Mouse (Mus musculus) G1E (cell line): ENCODE measurements around the gene Atp5e.

ENCODE experiments used
- CTCF ChIP-seq: IDR thresholded peaks from 2 replicates; pipeline ENCODE4 v1.5.1; 2012; ENCODE audit warnings: low read depth, low read length, inconsistent platforms, mixed read lengths
- GATA1 ChIP-seq: IDR thresholded peaks from 2 replicates; pipeline ENCODE4 v1.6.1; 2012; ENCODE audit warnings: borderline replicate concordance, low read length, inconsistent platforms, mixed read lengths
- GATA2 ChIP-seq: IDR thresholded peaks from 2 replicates; pipeline ENCODE4 v1.6.1; 2012; ENCODE audit warnings: low read depth, low read length, inconsistent platforms, borderline replicate concordance
- POLR2AphosphoS5 ChIP-seq: IDR thresholded peaks from 2 replicates; pipeline ENCODE4 v1.6.1; 2012; ENCODE audit warnings: low read depth, low read length, inconsistent platforms; ENCODE audit not compliant: insufficient replicate concordance
- TAL1 ChIP-seq: conservative IDR thresholded peaks from 2 replicates; pipeline ENCODE4 v1.6.1; 2012; ENCODE audit warnings: low read depth, low read length, inconsistent platforms, mixed read lengths

DNA sequence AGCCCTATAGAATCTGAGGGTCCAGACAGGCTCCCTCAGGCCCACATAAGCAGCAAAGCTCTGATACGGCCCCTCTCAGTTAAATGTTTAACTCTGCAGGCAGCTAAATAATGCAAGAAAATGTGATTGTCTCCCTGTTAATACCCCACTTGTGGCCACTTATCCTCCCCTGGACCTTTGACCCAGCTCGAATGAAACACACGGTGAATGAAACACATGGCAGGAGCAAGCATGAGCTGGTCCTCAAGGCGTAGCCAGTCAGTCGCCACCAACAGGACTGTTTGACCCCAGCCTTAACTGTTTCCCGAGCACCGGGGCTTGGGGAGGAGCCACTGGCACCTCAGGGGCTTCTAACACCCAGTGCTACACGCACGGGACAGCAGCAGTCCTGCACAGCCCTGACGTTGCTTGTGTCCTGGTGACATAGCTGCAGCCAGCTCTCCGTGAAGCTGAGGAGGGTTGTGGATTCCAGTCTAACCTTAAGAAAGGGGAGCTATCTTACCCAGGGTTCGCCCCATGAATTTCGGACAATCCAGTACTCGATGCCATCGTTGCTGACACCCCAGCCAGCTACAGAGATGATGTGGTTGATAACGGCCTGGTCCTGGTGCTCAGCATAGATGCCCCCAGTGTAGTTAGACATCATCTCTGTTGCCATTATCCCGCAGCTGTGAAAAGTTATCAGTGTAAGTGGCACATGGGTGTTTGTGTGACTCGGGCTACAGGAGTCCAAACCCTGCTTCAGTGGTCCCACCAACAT, 35.6 kb downstream of the Atp5e start:
- TF ChIP-seq CTCF = no peak
- no peak for TF ChIP-seq GATA1
- TF ChIP-seq TAL1 = no peak
- TF ChIP-seq GATA2 = no peak
- no peak for TF ChIP-seq POLR2AphosphoS5
